Mouse (Mus musculus) CH12.LX (cell line): ENCODE measurements at regions not wholly inside any gene's neighbourhood (a gene's known extent, or its start where the extent isn't known, plus 50 kb on each side); places are given as distances from the start of the nearest gene placed in this dataset.

Source experiments
- ETS1 ChIP-seq: conservative IDR thresholded peaks from 2 replicates; pipeline ENCODE4 v1.6.1; 2012; ENCODE audit warnings: low read depth, mild to moderate bottlenecking, inconsistent platforms, low read length, improper control_type of control experiment, moderate library complexity
- NRF1 ChIP-seq: IDR thresholded peaks from 2 replicates; pipeline ENCODE4 v1.6.1; 2014; ENCODE audit warnings: low read depth, mild to moderate bottlenecking, inconsistent platforms, low read length, improper control_type of control experiment, moderate library complexity
- POLR2A ChIP-seq: IDR thresholded peaks from 2 replicates; pipeline ENCODE4 v1.6.1; 2011; ENCODE audit warnings: low read depth, mild to moderate bottlenecking, improper control_type of control experiment, low read length

GRCm38 (mm10) chr5:35168853-35169252, 63.3 kb upstream of the Lrpap1 start:
- TF ChIP-seq ETS1, result peak; percentile 91
- TF ChIP-seq POLR2A, result no peak
- TF ChIP-seq NRF1, result no peak
